Mouse (Mus musculus): ENCODE results near the gene Dynlt1c. TPM values are rescaled to one million over a fixed set of nuclear protein-coding genes. Genes with fewer than 3 reads are reported as not detected.
"Not testable (repeated sequence)": the region's sequence is repeated elsewhere in the genome, so short reads cannot be mapped to it uniquely, and the experiment has no call there.

Gene Dynlt1c
- polyA plus RNA-seq, 1 experiment from 2014 or later, result 6.6 TPM

DNA sequence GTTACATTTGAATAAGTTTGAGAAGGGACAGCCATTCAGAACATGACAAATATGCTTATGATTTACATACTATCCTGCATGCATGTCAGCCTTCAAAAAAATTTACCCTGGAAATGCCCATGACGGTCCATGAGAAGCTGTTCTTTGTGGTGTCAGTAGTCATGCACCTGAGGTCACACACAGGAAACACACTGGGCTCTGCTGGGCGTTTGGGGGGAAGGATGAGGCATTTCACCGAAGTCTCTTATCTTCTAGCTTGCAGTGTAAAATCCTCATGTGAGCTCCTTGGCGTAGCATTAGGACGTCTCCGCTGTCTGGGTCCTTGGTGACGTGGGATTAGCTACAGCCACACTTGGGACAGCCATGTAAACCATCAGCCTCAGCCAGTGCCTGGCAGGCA, 57.3 kb downstream of the Dynlt1c start, which contains the start of gene Sytl3:
Gene Sytl3, plus strand, starts transcription at position 293 of the 400 bp plus-strand sequence.
- H3K9ac ChIP-seq; H3K27me3 ChIP-seq; H3K4me3 ChIP-seq (replicated peaks); H3K9me3 ChIP-seq (replicated peaks); H3K27ac ChIP-seq (replicated peaks); H3K36me3 ChIP-seq (replicated peaks); H3K4me2 ChIP-seq; H3K4me1 ChIP-seq (replicated peaks); ATAC-seq (ENCODE audit: insufficient read depth): not testable (repeated sequence)
- 24% methylated on average over 4 of the region's 7 CpGs for WGBS (ENCODE audit: insufficient replicate concordance)

Other genes with a start within 250 kb of the Dynlt1c start
- 183 and 194 TPM in 2 replicates for gene Dynlt1b, start 171.6 kb upstream of the Dynlt1c start, polyA plus RNA-seq (2015; fragmentation: Nextera tagmentation; extraction: Ambion mirVana)
- gene Dynlt1f, start 54.2 kb downstream of the Dynlt1c start, polyA plus RNA-seq (2015; fragmentation: Nextera tagmentation; extraction: Ambion mirVana), result 69.7 and 76.3 TPM in 2 replicates
- 0.08 and 0.17 TPM in 2 replicates for gene Sytl3, start 57.4 kb downstream of the Dynlt1c start, polyA plus RNA-seq (2015; fragmentation: Nextera tagmentation; extraction: Ambion mirVana)
- 48.3 and 49.4 TPM in 2 replicates for gene Ezr, start 181.1 kb downstream of the Dynlt1c start, polyA plus RNA-seq (2015; fragmentation: Nextera tagmentation; extraction: Ambion mirVana)

All from liver, embryonic 15.5 days (tissue).